Mouse (Mus musculus) splenic B cell, adult 2 months (primary cell): ENCODE data around the gene Rhbdd3.
"Not testable (repeated sequence)": the region's sequence is repeated elsewhere in the genome, so short reads cannot be mapped to it uniquely, and the experiment has no call there.

Experiments used
- DNase-seq: peaks from one replicate; pipeline ENCODE4 v3.0.0-alpha.2; 2011; ENCODE audit warnings: low read depth, low spot score
- H3K27me3 ChIP-seq: 2 replicates; pipeline ENCODE4 v1.6.1; 2012; ENCODE audit warnings: mild to moderate bottlenecking, low read length, moderate library complexity, mixed read lengths; ENCODE audit not compliant: control insufficient read depth, poor library complexity, insufficient read depth, severe bottlenecking
- H3K36me3 ChIP-seq: 2 replicates; pipeline ENCODE4 v1.6.1; 2012; ENCODE audit warnings: mild to moderate bottlenecking, low read length, moderate library complexity, mixed read lengths; ENCODE audit not compliant: control insufficient read depth, poor library complexity, insufficient read depth, severe bottlenecking

The Rhbdd3 gene

GRCm38 (mm10) chr11:5061413-5062139, 37.1 kb upstream of the Rhbdd3 start:
- peak; percentile 84 for DNase-seq
- no peaks in the 10 kb centered on the region for H3K36me3 ChIP-seq
- no peaks in the 10 kb centered on the region for H3K27me3 ChIP-seq

- no peaks in the 10 kb centered on the region for H3K36me3 ChIP-seq
- DNase-seq, result peak; percentile 44
- H3K27me3 ChIP-seq, result no peaks in the 10 kb centered on the region
Measured at GRCm38 (mm10) chr11:5062326-5062725, 36.4 kb upstream of the Rhbdd3 start.

GRCm38 (mm10) chr11:5062860-5063505, 35.7 kb upstream of the Rhbdd3 start:
- no peaks in the 10 kb centered on the region for H3K27me3 ChIP-seq
- no peaks in the 10 kb centered on the region for H3K36me3 ChIP-seq
- no peak for DNase-seq

GRCm38 (mm10) chr11:5063561-5064281, 35.0 kb upstream of the Rhbdd3 start:
- DNase-seq, result no peak

GRCm38 (mm10) chr11:5064282-5065055, 34.3 kb upstream of the Rhbdd3 start:
- H3K27me3 ChIP-seq, result no peaks in the 10 kb centered on the region
- peak; percentile 17 for DNase-seq
- peaks cover 2% of the 10 kb centered on the region for H3K36me3 ChIP-seq

More at GRCm38 (mm10) chr11:5063561-5064281, 35.0 kb upstream of the Rhbdd3 start:
- peaks cover under 1% of the 10 kb centered on the region for H3K36me3 ChIP-seq
- no peaks in the 10 kb centered on the region for H3K27me3 ChIP-seq

GRCm38 (mm10) chr11:5065056-5065821, 33.5 kb upstream of the Rhbdd3 start, which contains the start of gene Gas2l1:
Gene Gas2l1, minus strand, starts transcription at chr11:5065327.
- Histone ChIP-seq H3K36me3 (peaks cover 3% of the 10 kb centered on the region), H3K27me3 (no peaks in the 10 kb centered on the region)
- DNase-seq, result peak; percentile 67

GRCm38 (mm10) chr11:5067063-5067462, 31.7 kb upstream of the Rhbdd3 start:
- H3K27me3 ChIP-seq, result no peaks in the 10 kb centered on the region
- H3K36me3 ChIP-seq, result peaks cover 16% of the 10 kb centered on the region
- no peak for DNase-seq

- Histone ChIP-seq H3K36me3 (peaks cover 26% of the 10 kb centered on the region), H3K27me3 (no peaks in the 10 kb centered on the region)
- no peak for DNase-seq
Measured at GRCm38 (mm10) chr11:5068126-5068971, 30.4 kb upstream of the Rhbdd3 start.

- peak; percentile 54 for DNase-seq
- Histone ChIP-seq H3K36me3 (peaks cover 33% of the 10 kb centered on the region), H3K27me3 (no peaks in the 10 kb centered on the region; the same call in 1 of the 2 replicates)
Measured at GRCm38 (mm10) chr11:5074882-5075281, 23.8 kb upstream of the Rhbdd3 start.

- H3K27me3 ChIP-seq, result no peaks in the 10 kb centered on the region; the same call in 1 of the 2 replicates
- DNase-seq, result no peak
- H3K36me3 ChIP-seq, result peaks cover 31% of the 10 kb centered on the region
Measured at GRCm38 (mm10) chr11:5075760-5076159, 23.0 kb upstream of the Rhbdd3 start.

GRCm38 (mm10) chr11:5076843-5077242, 21.9 kb upstream of the Rhbdd3 start:
- DNase-seq, H3K27me3 ChIP-seq: not testable (repeated sequence)
- H3K36me3 ChIP-seq, result peaks cover 29% of the 10 kb centered on the region

- Histone ChIP-seq H3K36me3 (peaks cover 33% of the 10 kb centered on the region), H3K27me3 (no peaks in the 10 kb centered on the region)
- DNase-seq, result no peak
Measured at GRCm38 (mm10) chr11:5089147-5089546, 9.6 kb upstream of the Rhbdd3 start.

GRCm38 (mm10) chr11:5091706-5092105, 7.0 kb upstream of the Rhbdd3 start:
- H3K27me3 ChIP-seq, result no peaks in the 10 kb centered on the region
- H3K36me3 ChIP-seq, result peaks cover 24% of the 10 kb centered on the region
- peak; percentile 47 for DNase-seq
